Mouse (Mus musculus) MN1 (cell line): ENCODE results near the gene Rap1gap2.

Experiments used
- DNase-seq: peaks from one replicate; pipeline ENCODE4 v3.0.0-alpha.2; 2016; ENCODE audit warnings: low spot score

Rap1gap2 gene

DNA sequence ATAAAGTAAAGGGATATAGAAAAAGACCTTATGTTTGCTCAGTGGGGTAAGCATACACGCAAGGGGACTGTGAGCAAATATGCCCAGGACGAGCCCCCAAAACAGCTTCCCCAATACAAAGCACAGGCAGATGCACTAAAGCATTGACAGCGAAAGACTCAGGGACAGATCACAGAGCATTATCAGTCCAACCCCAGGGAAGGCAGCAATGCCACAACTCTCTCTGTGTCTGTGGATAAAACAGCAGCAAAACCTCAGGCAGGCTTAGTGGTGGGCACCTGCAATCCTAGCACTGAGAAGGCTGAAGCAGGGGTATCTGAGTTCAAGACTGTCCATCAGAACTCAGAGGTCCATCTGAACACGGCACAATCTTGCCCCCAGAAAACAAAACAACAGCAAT, 73.4 kb downstream of the Rap1gap2 start:
- DNase-seq = no peak

DNA sequence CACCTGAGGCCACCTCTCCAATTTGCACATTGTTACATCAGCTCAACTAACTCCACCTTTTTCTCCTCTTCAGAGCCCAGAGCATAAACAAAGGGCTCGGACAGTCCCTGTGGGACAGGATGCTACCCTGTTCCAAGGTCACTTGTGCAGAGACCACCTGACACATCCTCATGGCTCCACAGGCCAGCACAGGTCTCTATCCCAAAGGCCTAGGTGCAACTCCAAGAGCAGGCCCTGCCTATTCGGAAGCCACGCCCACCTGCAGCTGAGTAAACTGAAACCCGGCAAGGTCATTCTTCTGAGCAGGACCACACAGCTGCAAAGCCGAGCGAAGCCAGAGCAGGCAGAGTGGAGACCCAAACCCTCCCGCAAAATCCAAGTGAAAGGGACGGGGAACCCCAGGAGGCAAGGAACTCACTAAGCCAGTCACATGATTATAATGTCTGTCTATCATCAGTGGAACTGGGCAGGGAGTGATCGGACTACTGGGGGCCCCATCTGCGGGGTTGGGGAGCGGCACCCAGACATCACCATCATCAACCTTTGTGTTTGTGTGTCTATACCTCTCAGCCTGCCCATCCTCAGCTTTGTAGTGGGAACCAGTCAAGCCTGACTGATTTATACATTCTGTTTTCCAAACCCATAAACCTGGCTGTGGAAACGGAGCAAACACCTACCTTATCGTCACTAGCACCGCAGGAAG, 74.4 kb downstream of the Rap1gap2 start:
- DNase-seq = peak; percentile 58

GRCm38 (mm10) chr11:74534380-74534779, 76.3 kb downstream of the Rap1gap2 start:
- DNase-seq = no peak

GRCm38 (mm10) chr11:74533050-74533449, 77.7 kb downstream of the Rap1gap2 start:
- DNase-seq = no peak

- DNase-seq = no peak
Measured at GRCm38 (mm10) chr11:74532401-74532800, 78.3 kb downstream of the Rap1gap2 start.

- no peak for DNase-seq
Measured at GRCm38 (mm10) chr11:74531725-74532124, 79.0 kb downstream of the Rap1gap2 start.

- DNase-seq = no peak
Measured at GRCm38 (mm10) chr11:74529803-74530202, 80.9 kb downstream of the Rap1gap2 start.

- DNase-seq = no peak
Measured at GRCm38 (mm10) chr11:74527555-74527954, 83.2 kb downstream of the Rap1gap2 start.

DNA sequence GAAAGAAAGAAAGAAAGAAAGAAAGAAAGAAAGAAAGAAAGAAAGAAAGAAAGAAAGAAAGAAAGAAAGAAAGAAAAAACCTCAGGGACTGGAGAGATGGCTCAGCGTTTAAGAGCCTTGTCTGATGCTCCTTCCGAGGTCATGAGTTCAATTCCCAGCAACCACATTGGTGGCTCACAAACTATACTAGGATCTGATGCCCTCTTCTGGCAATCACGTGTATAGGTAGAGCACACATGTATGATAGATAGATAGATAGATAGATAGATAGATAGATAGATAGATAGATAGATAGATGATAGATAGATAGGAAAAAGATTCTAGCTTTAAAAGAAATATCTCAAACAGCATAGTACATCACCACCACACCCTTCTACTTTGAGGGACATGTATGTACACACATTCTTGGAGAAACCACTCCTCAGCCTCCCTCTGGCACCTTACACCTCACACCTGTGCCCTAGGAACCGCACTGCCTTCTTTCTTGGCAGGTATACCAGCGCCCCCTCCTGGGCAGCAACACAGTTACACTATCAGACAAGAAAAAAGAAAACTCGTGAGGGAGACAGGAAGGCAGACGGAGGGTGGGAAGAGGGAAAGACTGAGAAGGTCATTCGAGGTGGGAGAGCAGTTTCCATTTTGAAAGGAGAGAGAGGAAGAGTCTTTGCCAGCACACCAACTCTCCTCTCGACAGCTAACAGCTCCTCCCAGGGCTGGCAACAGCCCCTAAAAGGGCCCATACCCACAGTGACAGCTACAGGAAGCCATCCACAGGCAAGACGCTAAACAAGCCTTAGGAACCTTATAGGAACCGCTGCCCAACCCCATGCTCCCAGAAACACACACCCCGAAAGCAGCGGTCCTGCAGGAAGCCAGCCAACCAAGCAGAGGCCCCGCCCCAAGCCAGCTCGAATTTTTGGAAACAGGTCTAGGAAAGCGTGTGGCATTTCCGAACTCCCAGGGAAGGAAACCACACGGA, 84.2 kb downstream of the Rap1gap2 start:
- peak; percentile 69 for DNase-seq

GRCm38 (mm10) chr11:74525605-74526004, 85.1 kb downstream of the Rap1gap2 start:
- no peak for DNase-seq

DNA sequence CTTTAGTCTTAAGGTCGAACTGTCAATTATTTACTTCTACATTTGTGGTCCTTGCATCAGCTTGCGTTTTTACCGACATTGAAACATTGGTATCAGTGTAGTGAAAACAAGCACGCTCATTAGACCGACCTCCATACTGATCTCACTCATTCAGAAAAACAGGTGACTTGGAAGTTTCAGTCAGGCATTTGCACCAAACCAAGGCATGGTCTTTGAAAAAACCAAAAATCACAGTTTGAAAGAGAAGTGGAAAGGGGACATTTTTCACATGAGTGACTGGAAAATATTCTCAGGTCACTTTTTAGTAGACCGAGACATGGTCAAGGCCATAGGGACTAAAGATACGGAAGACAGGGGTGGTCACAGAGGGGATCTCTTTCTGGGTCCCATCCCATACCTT, 85.5 kb downstream of the Rap1gap2 start:
- no peak for DNase-seq

DNA sequence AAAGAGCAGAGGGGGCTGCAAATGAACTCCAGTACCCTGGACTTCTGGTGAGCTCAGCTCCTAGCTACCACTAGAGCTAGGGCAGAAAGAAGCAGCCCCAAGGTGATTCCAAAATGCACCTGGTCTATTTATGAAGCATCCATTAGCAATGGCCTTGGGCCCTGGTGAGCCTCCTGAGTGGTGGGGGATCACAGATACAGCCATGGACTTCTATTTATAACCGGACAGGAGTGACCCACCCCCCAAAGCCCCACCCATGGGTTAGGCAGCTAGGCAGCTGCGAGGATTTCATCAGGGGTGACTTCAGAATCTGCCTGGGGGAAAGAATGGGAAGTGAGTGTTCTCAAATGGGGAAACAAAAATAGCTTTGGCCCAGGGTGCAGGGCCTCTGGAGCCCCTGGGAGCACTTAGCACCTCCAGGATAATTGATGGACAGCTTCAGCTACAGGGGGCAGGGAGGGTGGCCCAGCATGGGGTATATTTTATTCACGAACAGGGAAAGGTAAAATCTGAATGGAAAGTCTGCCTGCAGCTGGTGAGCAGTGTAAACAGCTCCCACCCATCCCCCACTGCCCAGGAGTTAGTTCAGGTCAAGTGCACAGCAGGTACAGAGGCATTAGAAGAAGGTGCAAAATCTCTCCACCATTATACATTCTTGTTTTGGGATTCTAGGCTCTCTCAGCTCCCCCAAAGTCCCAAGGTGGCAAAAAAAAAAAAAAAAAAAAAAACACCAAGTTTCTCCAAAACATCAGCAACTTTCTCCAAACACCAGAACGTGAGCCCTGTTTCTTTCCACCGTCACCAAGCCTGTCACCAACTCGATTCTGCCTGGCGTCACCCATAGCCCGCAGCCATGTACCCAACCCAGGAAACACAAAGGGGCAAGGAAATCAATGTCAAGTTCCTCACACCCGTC, 86.4 kb downstream of the Rap1gap2 start:
- no peak for DNase-seq

DNA sequence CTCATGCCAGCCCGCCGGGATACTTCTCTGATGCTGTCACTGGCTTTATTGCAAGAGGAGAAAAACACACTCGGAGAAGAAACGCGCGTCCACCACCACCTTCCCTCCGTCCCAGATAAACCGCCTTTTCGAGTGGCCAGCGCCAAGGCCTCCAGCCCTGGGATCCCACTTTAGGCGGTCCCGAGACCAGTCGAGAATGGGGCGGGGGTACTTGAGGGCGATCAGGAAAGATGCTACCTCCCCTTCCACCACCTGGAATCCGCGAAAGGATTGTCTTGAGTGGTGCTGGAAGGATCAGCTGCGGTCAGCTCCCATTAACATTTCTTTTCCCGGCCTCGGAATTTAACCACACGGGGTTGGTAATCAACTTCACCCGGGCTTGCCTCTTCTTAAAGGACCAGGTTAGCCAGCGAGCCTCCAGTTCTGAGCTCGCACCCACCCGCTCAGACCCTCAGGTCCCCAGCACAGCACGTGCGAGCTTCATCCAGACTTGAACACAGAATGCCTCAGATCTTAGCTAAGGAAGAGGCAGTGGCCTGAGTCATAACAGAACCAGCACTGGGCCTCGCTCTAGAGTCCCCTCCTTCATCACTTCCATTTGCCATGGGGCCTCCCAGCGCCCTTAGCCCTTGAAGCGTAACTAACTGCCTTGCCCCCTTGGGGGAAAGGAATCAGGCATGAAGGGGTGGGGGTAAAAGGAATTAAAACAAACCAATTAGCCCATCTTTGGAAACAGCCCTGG, 87.3 kb downstream of the Rap1gap2 start:
- DNase-seq = no peak

GRCm38 (mm10) chr11:74522487-74523209, 88.1 kb downstream of the Rap1gap2 start:
- peak; percentile 70 for DNase-seq

GRCm38 (mm10) chr11:74521981-74522486, 88.7 kb downstream of the Rap1gap2 start:
- DNase-seq = peak; percentile 38

DNA sequence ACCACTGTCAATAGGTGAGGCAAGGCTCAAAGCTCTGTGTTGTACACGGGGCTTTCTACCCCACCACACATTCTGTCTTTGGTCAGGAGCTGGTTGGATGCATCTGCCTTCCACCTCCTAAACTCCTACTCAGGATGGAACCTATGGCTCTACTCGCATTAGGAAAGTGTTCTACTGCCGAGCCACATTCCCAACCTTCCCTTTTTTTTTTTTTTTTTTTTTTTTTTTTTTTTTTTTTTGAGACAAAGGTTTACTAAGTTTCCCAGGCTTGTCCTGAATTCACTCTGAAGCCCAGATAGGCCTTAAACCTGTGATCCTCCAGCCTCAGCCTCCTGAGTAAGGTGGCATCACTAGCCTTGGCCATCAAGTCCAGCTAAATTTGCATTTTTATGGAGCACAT, 90.5 kb downstream of the Rap1gap2 start:
- no peak for DNase-seq

- no peak for DNase-seq
Measured at GRCm38 (mm10) chr11:74516112-74516511, 94.6 kb downstream of the Rap1gap2 start.

DNA sequence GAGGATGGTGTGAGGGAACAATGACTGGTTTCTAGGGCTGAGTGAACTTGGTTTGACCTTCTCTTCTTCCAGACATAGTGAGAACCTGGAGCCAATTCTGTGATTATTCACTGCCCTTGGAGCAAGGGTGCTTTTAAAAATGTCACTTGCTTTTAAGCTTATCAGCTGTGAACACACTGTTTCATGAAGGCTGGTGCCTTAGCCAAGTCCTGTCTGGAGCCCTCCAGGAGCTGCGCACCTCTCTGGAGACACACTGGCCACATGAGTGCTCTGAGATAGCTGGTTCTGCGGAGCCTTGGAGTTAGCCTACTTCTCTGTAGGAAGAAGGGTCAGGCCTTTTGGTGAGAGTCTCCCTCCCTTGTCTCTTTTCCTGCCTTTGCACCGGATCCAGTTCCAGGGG, 95.7 kb downstream of the Rap1gap2 start:
- no peak for DNase-seq

DNA sequence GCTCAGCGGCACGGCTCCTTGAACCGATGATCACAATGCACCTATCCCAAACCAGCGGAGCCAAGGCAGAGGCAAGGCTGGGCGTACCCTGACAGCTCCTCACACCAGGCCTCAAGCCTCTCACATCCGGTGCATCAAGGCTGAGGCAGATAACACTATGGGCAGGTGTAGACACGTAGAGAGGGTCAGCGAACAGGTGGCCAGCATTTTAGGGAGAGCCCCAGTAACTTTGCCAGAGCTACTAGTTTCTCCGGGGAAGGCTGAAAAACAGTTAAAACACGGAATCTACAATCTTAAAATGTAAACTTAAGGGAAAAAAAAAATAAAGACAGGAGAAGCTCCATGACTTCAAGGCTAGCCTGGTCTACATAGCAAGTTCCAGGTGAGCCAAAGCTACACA, 98.1 kb downstream of the Rap1gap2 start:
- no peak for DNase-seq

GRCm38 (mm10) chr11:74506275-74506674, 104.4 kb downstream of the Rap1gap2 start:
- peak; percentile 74 for DNase-seq
